Comparison of ENCODE assay signal across 8 mouse cellular contexts in genomic region chr3:95994975-95995801, GRCm38 (mm10). TPM values are rescaled to one million over a fixed set of nuclear protein-coding genes. Genes with fewer than 3 reads are reported as not detected.
DNase-seq lines count a peak whose midpoint lies in the region; ATAC-seq and TF ChIP-seq lines count a peak whose summit lies in the region.

No protein-coding gene starts in this region.

- H3K4me2 ChIP-seq in forebrain, embryonic 15.5 days (replicated peaks): peak overlapping the region; percentile 79
- peak overlapping the region; percentile 90 for H3K4me2 ChIP-seq in kidney, postnatal 0 days (ENCODE audit: low read length)
- H3K4me2 ChIP-seq in midbrain, embryonic 15.5 days: peak overlapping the region; percentile 83

- peak; percentile 70 for ATAC-seq in forebrain, embryonic 15.5 days (replicated peaks)
- peak; percentile 50; the same call in 1 of the 2 replicates for ATAC-seq in kidney, postnatal 0 days (replicated peaks; ENCODE audit: low FRiP score, low read depth)
- peak; percentile 72 for ATAC-seq in midbrain, embryonic 15.5 days (replicated peaks)
- no peak for ATAC-seq in monocyte, adult 5-6 weeks (replicated peaks; ENCODE audit: insufficient number of reproducible peaks, low FRiP score, low TSS enrichment, poor library complexity, severe bottlenecking)

- H3K27ac ChIP-seq in testis, adult 2 months (ENCODE audit: control insufficient read depth, insufficient read depth, low read depth, low read length): peak overlapping the region; percentile 75
- peak overlapping the region; percentile 98 for H3K27ac ChIP-seq in forebrain, embryonic 15.5 days (replicated peaks)
- peak overlapping the region; percentile 95 for H3K27ac ChIP-seq in kidney, postnatal 0 days
- peak overlapping the region; percentile 98 for H3K27ac ChIP-seq in midbrain, embryonic 15.5 days

- WGBS in forebrain, embryonic 15.5 days: under 1% methylated on average over 49 of the region's 51 CpGs
- WGBS in kidney, postnatal 0 days: under 1% methylated on average over 49 of the region's 51 CpGs
- under 1% methylated on average over 51 of the region's 51 CpGs for WGBS in midbrain, embryonic 15.5 days

- peaks cover 6% of the 10 kb centered on the region for H3K4me1 ChIP-seq in testis, adult 2 months (ENCODE audit: control insufficient read depth, insufficient read depth, low read length)
- peaks cover 46% of the 10 kb centered on the region for H3K4me1 ChIP-seq in forebrain, embryonic 15.5 days
- H3K4me1 ChIP-seq in kidney, postnatal 0 days (replicated peaks; ENCODE audit: insufficient read depth, low read length): peaks cover 10% of the 10 kb centered on the region
- H3K4me1 ChIP-seq in midbrain, embryonic 15.5 days: peaks cover 41% of the 10 kb centered on the region

- H3K27me3 ChIP-seq in testis, adult 2 months (ENCODE audit: control insufficient read depth, insufficient read depth, low read length): no peaks in the 10 kb centered on the region
- no peaks in the 10 kb centered on the region for H3K27me3 ChIP-seq in forebrain, embryonic 15.5 days
- H3K27me3 ChIP-seq in kidney, postnatal 0 days (ENCODE audit: insufficient read depth, low read length): no peaks in the 10 kb centered on the region
- no peaks in the 10 kb centered on the region for H3K27me3 ChIP-seq in midbrain, embryonic 15.5 days (replicated peaks)

- H3K9ac ChIP-seq in forebrain, embryonic 15.5 days (replicated peaks): peak overlapping the region; percentile 97
- H3K9ac ChIP-seq in kidney, postnatal 0 days (ENCODE audit: low read depth, low read length): peak overlapping the region; percentile 90
- H3K9ac ChIP-seq in midbrain, embryonic 15.5 days: peak overlapping the region; percentile 96

- TF ChIP-seq POLR2A in testis, adult 2 months (IDR thresholded peaks at IDR 0.05; ENCODE audit: control insufficient read depth, low read depth, low read length): no peak

- peak; percentile 49 for DNase-seq in adrenal gland, postnatal 10 days
- no peak for DNase-seq in adrenal gland, postnatal 4 days (ENCODE audit: low spot score in 2 of 2)
- no peak for DNase-seq in testis, postnatal 14 days (ENCODE audit: low spot score)
- DNase-seq in kidney, postnatal 0 days (ENCODE audit: low spot score): peak; percentile 72

- TF ChIP-seq CTCF in testis, adult 2 months (IDR thresholded peaks at IDR 0.05; ENCODE audit: control insufficient read depth, insufficient read depth, insufficient replicate concordance, low read depth, low read length): no peak
- no peak for TF ChIP-seq CTCF in kidney, postnatal 0 days (IDR thresholded peaks at IDR 0.05; ENCODE audit: low read depth)

- H3K4me3 ChIP-seq in testis, adult 2 months (ENCODE audit: control insufficient read depth, low read depth, low read length): peak overlapping the region; percentile 86
- peak overlapping the region; percentile 82 for H3K4me3 ChIP-seq in forebrain, embryonic 15.5 days
- peak overlapping the region; percentile 91 for H3K4me3 ChIP-seq in kidney, postnatal 0 days (replicated peaks; ENCODE audit: low read depth, low read length)
- peak overlapping the region; percentile 76 for H3K4me3 ChIP-seq in midbrain, embryonic 15.5 days

- no peaks in the 10 kb centered on the region for H3K36me3 ChIP-seq in testis, adult 2 months (ENCODE audit: control insufficient read depth, insufficient read depth, low read length)
- peaks cover 20% of the 10 kb centered on the region for H3K36me3 ChIP-seq in forebrain, embryonic 15.5 days
- H3K36me3 ChIP-seq in kidney, postnatal 0 days (ENCODE audit: insufficient read depth, low read length): 0 out of 2 replicates have a peak, but pooled peaks cover 3% of the 10 kb centered on the region
- peaks cover 15% of the 10 kb centered on the region for H3K36me3 ChIP-seq in midbrain, embryonic 15.5 days (replicated peaks)

- no peaks in the 10 kb centered on the region for H3K9me3 ChIP-seq in forebrain, embryonic 15.5 days
- H3K9me3 ChIP-seq in kidney, postnatal 0 days (replicated peaks; ENCODE audit: low read length): no peaks in the 10 kb centered on the region
- no peaks in the 10 kb centered on the region for H3K9me3 ChIP-seq in midbrain, embryonic 15.5 days

RNA-seq across cellular contexts. Expression of gene Plekho1, which starts 0.6 kb away (rescaled TPM):
- total RNA-seq in adrenal gland, postnatal 10 days (2021): 10 to 100 TPM; 34.0 to 36.7 TPM
- 10 to 100 TPM; 38.5 to 41.6 TPM for total RNA-seq in adrenal gland, postnatal 4 days (2021)
- polyA plus RNA-seq in testis, adult 2 months (2012; rRNA removed): 43.8 and 55.7 TPM in 2 replicates
- polyA plus RNA-seq in forebrain, embryonic 15.5 days (2015; fragmentation: Nextera tagmentation; extraction: Ambion mirVana): 87.6 and 90.5 TPM in 2 replicates
- polyA plus RNA-seq in kidney, postnatal 0 days (2015; fragmentation: Nextera tagmentation; extraction: Ambion mirVana): 41.5 and 42.5 TPM in 2 replicates
- polyA plus RNA-seq in midbrain, embryonic 15.5 days (2015; fragmentation: Nextera tagmentation; extraction: Ambion mirVana): 59.3 and 63.1 TPM in 2 replicates
- 73.1 to 144 TPM (median 131 TPM) in 3 replicates for total RNA-seq in monocyte, adult 5-6 weeks (2017)

Comparison
In these comparisons a context has a peak if more than half of its experiments do, and no peak if none do; other contexts are left out.
1. DNase-seq: peak in adrenal gland, postnatal 10 days (single experiment) and kidney, postnatal 0 days (single experiment); none in adrenal gland, postnatal 4 days (0 of 2) and testis, postnatal 14 days (single experiment).
2. Peak in every context shown above with its lines, with median percentiles within 50 percentile points of each other: H3K27ac ChIP-seq, H3K4me3 ChIP-seq, H3K4me2 ChIP-seq and H3K9ac ChIP-seq.